Mouse (Mus musculus) liver, postnatal 0 days (tissue): Measurements from ENCODE around the gene Dicer1.

Experiments
- CTCF ChIP-seq: sonication (generic); IDR thresholded peaks from 2 replicates; pipeline ENCODE4 v1.5.1; 2016; ENCODE audit warnings: antibody characterized with exemption, low read depth
- EP300 ChIP-seq: IDR thresholded peaks from 2 replicates; pipeline ENCODE4 v1.6.1; 2016; ENCODE audit warnings: antibody characterized with exemption, low read depth, mild to moderate bottlenecking

GRCm38 (mm10) chr12:104740841-104741787, 10.6 kb downstream of the Dicer1 start:
- TF ChIP-seq CTCF = no peak
- TF ChIP-seq EP300 = no peak
